Mouse (Mus musculus): ENCODE data around the gene Tceal1.

DNA sequence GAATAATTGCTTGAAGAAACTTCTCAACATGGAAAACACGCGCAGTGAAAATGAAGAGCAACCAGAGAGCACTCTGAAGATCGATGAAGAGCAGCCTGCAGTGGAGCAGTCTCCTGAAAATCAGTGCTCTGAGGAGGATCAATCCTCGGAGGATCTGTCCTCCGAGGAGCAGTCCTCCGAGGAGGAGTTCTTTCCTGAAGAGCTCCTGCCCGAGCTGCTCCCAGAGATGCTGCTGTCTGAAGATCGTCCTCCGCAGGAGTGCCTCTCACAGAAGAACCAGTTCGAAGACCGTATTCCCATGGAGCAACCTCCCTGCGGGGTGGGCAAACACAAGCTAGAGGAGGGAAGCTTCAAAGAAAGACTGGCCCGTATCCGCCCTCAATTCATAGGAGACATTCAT, 1.0 kb downstream of the Tceal1 start:
- TF ChIP-seq POLR2A (IDR thresholded peaks at IDR 0.05; ENCODE audit: low read depth, low read length), result no peak
- no peak for TF ChIP-seq CTCF (IDR thresholded peaks at IDR 0.05; ENCODE audit: extremely low read depth, insufficient read length, insufficient replicate concordance, low read depth, low read length)
